Mouse (Mus musculus): ENCODE measurements around the gene Zfp420.
A peak's percentile ranks its signal among the peaks of the same experiment; 100 is the strongest.
"Not testable (repeated sequence)": the region's sequence is repeated elsewhere in the genome, so short reads cannot be mapped to it uniquely, and the experiment has no call there.

The Zfp420 gene

DNA sequence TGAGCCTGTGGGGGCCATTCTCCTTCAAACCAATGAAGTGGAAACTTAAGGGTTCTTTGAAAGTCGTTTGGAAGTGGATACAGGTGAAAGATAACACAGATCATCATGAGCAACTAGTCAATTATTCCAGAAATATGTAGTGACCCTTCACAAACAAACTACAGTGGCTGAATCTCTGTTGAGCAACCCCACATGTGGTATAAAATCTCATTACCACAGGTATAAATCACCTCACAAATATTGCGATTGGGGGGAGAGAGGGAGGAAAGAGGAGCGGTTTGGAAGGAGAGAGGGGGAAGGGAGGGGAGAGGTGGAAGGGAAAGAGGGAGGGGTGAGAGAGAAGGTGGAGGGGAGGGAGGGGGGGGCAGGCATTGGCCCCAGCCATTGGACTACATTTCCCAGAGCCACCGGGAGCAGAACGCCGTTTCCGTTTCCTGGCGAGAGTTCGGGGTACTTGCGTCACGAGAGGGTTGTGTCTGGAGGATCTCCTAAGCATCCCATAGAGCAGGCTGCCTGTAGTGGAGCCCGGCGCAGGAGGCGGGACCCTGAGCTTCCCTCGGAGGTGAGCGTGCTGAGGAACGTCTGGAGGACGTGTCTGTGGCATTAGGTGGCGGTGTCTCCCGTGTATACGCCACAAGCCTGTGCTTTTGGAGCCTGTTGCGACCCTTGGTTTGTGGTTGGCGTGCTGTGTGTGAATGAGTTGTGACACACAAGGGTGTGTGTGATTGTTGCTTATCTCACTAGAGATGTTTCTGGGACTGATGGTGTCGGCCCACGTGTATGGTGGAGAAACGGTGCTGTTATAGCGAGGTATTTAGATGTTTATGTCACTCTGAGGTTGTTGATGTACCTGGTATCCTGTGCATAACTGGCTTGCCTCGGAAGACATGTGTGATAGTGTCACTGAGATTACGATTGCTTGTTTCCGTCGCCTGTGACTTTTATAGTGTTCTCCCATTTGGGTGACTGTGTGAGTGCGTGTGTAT is at the start of gene Zfp420:
Gene Zfp420 (plus strand): TSS at position 448 of the 986 bp plus-strand sequence.
- peak; percentile 80 to 90 for DNase-seq

DNA sequence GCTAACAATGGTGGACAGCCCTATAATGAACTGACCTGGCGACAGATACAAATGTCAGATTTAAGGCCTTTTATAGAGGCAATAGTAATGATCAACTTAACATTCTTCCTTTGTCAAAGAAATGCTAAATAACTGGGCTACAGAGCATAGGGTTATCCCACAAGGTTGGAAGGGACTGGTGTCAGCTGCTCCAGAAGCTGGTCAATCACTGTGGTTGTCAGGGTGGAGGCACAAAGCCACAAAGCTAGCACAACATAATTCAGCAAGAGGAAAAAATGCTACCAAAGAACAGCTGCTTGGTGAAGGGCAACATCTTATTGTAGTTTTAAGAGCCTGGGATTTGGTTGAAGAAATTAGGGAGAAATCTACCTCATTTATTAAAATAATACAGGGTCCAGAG is 47.5 kb upstream of the Zfp420 start:
- no peak for DNase-seq

DNA sequence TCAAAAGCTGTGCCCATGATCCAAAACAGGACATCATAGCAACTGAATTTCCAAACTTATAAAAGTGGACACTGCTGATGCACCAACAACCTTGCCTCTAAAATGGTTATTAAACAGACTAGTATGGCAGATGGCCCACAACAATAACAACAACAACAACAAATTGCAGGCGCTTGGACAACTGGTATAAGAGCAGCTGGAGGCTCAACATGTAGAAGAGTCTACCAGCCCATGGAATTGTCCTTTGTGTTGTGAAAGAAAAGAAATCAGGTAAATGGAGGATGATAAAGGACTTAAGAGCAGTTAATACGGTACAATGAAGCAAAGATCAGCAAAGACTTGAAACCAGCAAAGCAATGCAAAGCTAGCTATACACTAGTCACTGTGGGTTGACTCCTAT is 45.4 kb upstream of the Zfp420 start:
- DNase-seq = no peak

DNA sequence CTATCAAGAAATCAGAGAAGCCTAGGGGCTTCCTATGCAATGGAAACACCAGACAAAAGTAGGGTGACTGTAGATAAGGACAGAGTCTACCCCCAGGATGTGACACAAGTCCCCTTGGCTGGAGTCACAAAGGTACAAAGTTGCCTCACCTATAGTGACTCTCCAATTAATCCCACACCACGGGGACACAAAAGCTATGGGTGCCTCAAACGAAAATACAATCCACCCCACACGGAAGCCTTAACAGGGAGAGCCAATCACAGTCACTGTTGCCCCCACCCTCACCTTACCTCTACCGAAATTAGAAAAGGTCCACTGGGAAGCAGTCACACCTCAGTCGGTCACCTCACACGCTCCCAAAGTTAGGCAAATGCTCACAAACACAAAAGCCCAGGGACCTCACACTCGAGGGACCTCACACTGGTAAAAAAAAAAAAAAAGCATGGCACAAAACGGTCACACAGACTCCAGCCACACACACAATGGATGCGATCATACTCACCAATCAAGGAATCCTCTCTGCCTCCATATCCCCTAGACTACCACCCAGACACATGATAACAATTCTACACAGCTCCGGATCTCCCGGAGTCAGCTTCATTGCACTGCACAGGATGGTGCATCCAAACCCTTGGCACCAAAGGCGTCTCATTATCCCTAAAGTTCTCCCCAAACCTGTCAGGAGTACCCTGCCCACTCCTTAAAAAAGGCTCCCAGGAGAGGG is 44.6 kb upstream of the Zfp420 start:
- no peak for DNase-seq

DNA sequence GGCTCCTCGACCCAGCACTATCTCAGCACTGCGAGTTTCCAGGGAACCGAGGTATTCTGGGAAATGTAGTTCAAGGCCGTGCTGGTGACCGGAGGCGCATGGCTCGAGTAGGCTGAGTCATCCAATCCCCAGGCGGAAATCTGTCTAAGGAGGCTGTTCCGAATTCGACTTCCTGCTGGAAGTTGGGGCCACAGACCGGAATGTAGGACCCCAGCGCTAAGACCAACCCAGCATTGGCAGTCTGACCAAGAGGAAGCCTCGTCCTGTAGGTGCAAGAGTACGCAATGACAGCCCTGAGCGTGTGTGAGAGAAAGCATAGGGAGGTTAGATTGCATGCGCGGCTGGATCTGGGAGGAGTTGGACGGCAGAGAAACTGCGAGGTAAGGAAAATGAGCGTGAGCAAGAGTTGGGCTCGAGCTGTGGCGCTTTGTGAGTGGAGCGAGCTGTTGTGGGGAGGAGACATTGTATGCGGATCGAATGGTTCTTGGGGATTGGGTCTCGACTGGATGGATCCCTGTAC is 43.8 kb upstream of the Zfp420 start, which contains the start of gene Zfp790:
Gene Zfp790 (plus strand): TSS at position 205 of the 520 bp plus-strand sequence.
- peak; percentile 76 to 84 for DNase-seq

DNA sequence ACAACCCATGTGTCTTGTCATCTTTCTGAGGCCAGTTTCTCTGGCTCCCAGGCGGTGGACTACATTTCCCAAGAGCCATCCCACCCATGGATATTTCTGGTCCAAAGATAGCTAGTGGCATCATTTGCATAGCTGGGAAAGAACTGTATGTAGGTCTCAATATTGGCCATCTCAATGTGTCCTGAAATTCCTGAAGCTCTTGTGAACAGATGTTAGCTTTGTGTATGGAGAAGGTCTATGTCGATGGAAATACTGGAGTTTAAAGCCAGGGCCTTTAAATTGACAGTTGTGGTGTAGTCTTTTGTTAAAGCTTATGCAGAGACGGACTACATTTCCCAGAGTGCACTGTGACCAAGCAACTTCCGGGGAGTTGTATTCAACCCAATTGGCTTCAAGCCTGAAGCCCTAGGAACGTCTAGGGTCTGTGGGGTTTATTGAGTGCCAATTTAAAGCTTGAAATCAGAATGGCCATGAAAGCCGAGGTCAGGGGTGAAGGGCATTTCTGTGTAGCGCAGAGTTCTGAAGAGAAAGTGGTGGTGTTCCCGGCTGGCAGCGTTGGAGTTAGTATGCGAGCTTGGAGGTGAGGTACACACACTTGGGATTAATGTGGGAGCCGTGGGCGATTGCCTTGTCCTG is 41.0 kb upstream of the Zfp420 start:
- DNase-seq = peak; percentile 64 to 67

DNA sequence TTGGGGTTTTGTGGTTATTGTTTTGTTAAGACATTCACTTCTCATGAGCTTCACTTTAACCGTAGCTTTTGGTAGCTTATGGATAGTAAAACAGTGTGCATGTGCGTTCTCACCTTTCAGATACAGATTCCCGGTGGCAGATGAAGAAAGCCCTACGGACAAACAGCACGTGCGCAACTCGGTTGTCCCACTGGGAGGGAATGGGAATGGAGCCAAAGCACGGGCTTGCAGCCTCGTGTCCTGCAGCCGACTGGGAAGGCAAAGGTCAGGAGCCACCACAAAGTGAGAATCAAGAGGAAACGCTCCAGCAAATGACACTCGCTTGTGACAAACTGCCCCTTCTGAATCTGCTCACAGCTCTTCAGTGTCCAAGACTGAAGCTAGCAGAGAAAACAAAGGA is 31.8 kb upstream of the Zfp420 start:
- no peak for DNase-seq

DNA sequence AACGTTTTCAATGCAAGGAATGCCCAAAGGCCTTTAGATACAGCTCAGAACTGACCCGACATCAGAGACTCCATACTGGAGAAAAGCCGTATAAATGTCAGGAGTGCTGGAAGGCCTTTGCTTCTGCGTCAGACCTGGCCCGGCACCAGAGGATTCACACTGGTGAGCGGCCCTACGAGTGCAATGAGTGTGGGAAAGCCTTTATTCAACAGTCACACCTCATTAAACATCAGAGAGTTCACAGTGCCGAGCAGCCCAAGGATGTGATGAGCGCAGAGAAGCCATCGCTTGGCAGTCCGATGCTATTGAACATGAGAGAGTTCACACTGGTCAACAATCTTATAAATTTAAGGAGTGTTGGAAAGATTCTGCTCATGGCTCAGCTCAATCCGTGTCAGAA is 30.0 kb upstream of the Zfp420 start:
- DNase-seq = no peak

DNA sequence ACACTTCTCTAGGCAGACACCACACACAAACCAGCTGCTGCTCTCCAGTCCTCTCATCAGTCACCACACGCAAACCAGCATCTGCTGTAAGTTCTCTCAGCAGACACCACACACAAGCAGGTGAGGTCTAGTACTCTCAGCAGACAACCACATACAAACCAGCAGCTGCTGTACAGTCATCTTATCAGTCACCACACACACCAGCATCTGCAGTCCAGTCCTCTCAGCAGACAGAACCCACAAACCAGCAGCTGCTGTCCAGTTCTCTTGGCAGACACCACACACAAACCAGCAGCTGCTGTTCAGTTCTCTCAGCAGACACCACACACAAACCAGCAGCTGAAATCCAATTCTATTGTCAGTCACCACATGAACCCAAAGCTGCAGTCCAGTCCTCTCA is 23.0 kb upstream of the Zfp420 start:
- DNase-seq = no peak

DNA sequence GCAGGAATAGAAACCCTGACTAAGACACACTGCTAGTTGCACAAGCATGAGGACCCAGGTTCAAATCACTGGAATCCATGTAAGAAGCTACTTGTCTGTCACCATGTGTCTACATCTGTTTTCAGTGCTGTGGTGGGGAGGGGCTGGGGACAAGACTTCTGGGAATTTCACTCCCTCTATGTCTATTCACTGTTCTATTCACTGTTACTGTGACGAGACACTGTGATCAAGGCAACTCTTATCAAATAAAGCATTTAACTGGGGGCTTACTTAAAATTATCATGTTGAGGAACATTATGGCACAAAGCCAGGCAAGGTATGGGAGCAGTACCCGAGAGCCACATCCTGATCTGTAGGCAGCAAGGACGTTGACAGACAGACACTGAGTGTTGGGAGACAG is 20.5 kb upstream of the Zfp420 start:
- DNase-seq = no peak

DNA sequence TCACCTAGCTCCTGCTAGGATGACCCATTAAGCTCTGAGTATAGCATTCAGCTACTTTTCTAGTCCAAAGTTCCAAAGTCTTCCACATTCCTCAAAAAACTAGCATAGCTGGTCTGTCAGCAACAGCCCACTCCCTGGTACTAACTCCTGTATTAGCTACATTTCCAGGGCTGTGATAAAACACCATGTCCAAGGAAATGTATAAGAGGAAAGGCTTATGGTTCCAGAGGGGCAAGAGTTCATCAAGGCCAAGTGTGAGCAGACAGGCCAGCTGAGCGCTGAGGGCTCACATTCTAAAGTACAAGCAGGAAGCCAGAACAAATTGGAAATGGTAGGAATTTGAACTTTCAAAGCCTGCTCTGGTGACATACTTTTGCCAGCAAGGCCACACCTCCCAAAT is 17.7 kb upstream of the Zfp420 start:
- no peak for DNase-seq

DNA sequence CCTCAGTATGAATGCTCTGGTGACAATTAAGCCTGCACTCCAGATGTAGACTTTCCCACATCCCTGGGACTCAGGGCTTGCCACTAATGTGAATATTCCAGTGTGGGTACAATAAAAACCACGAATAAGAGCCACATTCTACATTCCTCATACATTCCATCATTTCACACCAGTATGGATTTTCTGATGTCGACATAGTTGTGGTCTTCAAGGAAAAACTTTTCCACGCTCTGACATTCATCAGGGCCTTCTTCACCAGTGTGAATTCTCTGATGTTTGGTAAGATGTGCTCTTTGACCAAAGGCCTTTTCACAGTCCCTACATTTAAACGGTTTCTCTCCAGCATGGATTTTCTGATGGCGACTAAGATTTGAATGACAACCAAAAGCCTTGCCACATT is 15.2 kb upstream of the Zfp420 start:
- no peak for DNase-seq

DNA sequence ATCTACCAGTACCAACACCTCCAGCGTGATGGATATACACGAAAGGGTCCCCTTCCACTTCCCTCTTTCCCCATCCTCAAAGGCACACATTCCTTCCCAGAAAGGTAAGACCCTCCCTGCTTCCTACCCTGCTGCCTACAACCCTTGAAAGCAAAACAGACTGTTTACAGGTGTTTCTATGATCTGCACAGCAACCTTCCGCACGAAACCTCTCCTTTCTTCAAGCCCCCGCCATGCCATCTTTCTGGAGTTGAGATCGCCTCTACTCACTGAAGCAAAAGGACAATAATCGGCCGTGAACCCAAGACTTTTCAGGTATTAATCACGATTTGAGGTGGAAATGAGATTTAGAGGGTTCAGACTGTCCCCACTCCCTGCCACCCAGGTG is 7.0 kb upstream of the Zfp420 start:
- DNase-seq = no peak

DNA sequence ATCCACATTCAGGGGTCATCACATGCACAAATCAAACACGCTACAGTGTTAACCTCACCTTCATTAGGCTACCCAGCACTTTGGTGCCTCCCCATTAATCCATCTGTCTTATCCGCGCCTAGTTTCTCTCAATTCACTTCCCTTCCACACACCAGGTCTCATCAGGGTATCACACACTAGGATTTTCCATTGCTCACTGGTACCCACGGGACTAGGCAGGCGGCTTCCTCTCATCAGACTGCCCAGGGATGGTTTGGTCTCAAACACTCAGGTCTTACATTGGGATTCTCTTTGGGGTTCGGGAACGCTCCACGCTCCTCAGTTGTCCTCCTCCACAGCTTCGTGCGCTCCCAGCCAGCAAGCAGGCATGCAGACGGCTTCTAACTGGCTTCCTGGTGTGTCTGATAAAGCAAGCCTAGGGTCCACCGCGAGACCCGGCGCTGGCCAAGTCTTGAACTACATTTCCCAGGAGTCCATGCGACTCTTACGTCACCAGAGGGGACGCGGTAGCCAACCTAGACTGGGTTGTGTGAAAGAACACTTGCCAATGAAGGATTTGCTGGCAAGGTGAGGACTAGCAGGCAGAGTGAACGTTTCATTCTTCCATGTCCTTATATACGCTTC is 6.4 kb upstream of the Zfp420 start, which contains the start of gene Zfp940:
Gene Zfp940 (minus strand): TSS at position 451 of the 624 bp plus-strand sequence.
- DNase-seq = peak; percentile 82 to 84

DNA sequence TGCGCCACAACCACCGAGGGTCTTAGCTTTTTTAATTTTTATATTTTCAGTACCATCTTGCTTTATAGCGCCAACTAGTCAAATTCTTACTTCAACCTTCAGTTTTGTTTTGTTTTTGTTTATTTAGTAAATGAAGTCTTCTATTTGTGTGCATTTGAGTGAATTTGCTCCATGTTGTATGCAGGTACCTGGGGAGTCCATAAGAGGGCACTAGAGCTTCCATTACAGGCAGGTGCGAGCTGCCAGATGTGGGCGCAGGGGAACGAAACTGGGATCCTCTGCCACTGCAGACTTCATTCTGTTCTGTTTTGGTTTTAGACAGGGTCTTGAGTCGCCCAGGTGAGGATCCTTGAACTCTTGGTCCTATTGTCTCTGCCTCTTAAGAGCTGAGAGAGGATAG is 1.9 kb downstream of the Zfp420 start:
- DNase-seq = no peak

DNA sequence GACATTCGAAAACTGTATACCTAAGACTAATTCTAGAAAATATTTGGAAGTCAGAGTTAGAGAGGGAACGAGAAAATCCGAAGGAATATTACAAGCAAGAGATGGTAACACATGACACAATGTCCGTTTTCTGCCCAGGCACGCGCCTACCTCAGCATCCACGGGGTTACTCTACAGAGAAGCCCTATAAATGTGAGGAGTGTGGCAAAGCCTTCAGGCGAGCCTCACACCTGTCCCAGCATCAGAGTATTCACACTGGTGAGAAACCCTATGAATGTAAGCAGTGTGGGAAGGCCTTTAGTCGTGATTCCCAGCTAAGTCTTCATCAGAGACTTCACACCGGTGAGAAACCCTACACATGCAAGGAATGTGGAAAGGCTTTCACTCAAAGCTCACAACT is 14.5 kb downstream of the Zfp420 start:
- no peak for DNase-seq

DNA sequence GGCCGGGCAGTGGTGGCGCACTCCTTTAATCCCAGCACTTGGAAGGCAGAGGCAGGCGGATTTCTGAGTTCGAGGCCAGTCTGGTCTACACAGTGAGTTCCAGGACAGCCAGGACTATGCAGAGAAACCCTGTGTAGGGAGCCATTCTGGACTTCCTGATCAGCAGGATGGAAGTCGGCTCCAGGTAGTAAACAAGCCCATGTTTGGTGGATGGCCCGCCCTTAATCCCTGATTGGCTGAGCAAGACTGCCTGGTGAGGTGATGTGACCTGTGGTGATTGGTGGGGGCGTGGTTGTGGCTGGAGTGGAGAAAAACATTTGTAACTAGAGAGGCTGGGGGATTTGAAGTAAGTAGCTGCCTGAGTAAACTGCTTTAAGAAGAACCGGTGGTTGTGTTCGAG is 17.8 kb downstream of the Zfp420 start:
- not testable (repeated sequence) for DNase-seq

DNA sequence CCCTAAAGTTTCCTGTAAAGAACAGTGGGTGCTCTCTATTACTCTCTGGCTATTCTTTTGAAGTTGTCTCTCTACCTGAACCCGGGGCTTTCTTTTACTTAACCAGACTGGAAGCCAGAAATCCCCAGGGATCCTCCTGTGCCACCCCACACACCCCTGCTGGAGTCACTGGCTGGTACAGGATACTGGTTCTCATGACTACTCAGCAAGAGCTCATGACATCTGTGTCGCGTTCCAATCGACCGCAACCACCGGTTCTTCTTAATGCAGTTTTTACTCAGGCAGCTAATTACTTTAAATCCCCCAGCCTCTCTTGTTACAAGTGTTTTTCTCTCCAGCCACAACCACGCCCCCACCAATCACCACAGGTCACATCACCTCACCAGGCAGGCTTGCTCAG is 20.3 kb downstream of the Zfp420 start:
- DNase-seq = no peak

DNA sequence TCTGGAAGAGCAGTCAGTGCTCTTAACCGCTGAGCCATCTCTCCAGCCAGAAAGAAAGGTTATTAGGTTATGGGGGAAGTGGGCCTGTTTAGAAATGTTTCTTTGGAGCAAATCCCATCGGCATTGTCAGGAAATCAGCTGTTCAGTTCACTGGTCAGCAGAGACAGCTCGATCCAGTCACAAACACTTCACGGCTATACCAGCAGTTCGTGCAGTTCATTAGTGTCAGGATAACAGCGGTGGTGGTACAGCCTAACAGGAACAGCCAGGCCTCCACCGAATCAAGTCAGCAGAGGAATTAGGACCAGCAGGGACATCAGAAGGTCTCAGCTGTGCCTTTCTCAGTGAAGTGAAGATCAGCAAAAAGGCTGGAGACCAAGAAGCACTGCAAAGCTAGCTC is 21.1 kb downstream of the Zfp420 start:
- DNase-seq = no peak

DNA sequence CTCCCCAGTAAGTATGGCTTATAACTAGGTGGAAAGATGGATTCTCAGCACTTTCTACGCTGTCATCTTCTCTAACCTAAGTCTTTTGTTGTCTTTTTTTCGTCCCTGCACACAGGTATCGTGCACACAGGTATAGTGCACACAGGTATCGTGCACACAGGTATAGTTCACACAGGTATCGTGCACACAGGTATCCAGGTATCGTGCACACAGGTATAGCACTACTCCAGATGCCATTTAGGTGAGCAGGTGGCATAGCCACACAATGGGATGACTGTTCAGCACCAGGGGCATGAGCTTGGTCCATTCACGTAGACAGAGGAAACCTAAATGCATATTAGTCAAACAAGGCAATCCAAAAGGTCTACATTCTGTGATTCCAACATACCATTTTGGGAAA is 30.7 kb downstream of the Zfp420 start:
- DNase-seq = no peak

DNA sequence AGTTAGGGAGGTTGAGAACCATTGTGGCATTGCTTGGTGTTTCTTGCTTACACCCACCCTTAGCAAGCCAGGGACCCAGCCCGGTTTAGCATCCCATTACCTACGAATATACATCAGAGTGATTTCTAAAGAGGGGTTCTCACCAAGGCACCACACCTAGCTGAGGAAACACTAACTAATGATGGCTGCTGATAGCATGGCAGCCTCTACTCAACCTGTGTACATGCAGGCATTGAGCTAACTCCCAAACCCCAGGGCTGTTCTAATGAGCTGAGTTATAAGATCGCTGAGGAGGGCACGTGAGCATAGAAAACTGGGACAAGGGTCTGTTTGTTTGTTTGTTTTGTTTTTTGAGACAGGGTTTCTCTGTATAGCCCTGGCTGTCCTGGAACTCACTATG is 33.0 kb downstream of the Zfp420 start:
- DNase-seq = no peak

DNA sequence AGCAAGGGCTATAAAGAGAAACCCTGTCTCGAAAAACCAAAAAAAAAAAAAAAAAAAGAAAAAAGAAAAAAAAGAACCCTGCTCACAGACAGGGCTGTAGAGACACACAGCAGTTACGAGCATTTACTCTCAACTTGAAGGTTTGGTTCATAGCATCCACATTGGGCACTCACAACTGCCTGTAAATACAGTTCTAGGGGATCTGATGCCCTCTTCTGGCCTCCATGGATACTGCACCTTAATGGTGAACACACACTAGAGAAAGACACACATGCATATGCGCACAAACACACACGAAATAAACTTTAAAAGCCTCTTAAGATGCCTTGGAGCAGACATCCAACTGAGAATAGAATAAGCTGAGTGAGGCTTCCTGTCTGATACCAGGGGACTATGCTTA is 38.6 kb downstream of the Zfp420 start:
- DNase-seq = no peak

DNA sequence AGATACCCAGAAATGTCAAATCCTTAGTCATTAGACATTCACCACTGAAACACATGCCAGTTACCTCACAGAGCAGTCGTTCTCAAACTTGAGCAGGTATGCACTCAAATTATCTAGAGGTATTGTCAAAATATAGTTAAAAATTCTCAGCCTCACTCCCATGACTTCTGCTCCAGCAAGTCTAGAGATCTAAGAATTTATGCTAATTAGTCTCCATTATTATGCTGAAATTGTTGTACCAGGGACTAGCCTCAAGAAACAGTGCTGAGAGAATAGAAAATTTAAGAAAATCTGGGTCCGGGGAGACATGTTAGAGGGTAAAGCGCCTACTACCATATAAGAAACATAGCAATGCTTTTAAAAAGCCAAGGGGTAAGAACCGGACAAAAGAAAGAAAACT is 44.3 kb downstream of the Zfp420 start:
- no peak for DNase-seq

All from thymus, postnatal 36 days (tissue).